Mouse (Mus musculus) megakaryocyte, embryonic 14.5 days (primary cell): ENCODE data around the gene Slc48a1.

Source experiments
- FLI1 ChIP-seq: IDR thresholded peaks from 2 replicates; pipeline ENCODE4 v1.6.1; 2012; ENCODE audit warnings: low read length, inconsistent platforms, mixed read lengths
- GATA1 ChIP-seq: IDR thresholded peaks from 3 replicates; pipeline ENCODE4 v1.6.1; 2012; ENCODE audit warnings: mixed read lengths, low read length, inconsistent platforms, borderline replicate concordance

DNA sequence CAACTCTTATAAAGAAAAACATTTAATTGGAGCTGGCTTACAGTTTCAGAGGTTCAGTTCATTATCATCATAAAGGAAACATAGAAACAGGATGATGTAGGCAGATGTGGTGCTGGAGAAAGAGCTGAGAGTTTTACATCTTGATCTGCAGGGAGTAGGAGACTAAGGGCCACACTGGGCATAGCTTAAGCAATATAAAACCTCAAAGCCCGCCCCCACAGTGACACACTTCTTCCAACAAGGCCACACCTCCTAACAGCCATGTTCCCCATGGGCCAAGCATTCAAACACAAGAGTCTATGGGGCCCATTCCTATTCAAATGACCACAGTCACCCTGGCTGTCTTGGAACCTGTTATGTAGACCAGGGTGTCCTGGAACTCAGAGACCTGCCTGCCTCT lies 1.3 kb downstream of the Slc48a1 start:
- TF ChIP-seq GATA1 (no peak), FLI1 (no peak)
